Mouse (Mus musculus) gastrocnemius, postnatal 10 days (tissue): ENCODE measurements around the gene Tuba1a. TPM values are rescaled to one million over a fixed set of nuclear protein-coding genes. Genes with fewer than 3 reads are reported as not detected.
"Not testable (repeated sequence)": the region's sequence is repeated elsewhere in the genome, so short reads cannot be mapped to it uniquely, and the experiment has no call there.

ENCODE experiments used
- DNase-seq: peaks from one replicate; pipeline ENCODE4 v3.0.0; 2021; ENCODE audit warnings: mixed read lengths
- total RNA-seq, 2 experiments: library from RNA; stranded (reverse); gene quantifications; 2 replicates each; pipeline ENCODE4 v1.2.3; 2021

Tuba1a gene
- total RNA-seq, 2 experiments from 2014 or later = 171 to 195 TPM

DNA sequence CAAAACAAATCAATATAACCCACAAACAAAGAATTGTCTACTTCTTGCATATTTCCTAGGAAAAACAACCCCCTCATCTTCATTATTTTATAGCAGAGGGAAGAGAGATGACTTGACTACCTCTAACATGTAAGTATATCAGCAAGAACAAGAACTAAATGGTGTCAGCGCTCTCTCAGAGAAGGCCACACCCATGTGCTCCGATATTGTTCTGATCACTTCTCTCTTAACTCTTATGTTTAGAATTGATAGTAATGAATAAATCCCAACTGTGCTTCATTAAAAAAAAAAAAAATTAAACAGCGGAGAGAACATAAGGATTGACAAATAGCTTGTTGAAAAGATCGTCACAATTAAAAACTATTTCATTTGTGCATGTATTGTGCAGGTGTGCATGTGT is 1.8 kb upstream of the Tuba1a start:
- no peak for DNase-seq

DNA sequence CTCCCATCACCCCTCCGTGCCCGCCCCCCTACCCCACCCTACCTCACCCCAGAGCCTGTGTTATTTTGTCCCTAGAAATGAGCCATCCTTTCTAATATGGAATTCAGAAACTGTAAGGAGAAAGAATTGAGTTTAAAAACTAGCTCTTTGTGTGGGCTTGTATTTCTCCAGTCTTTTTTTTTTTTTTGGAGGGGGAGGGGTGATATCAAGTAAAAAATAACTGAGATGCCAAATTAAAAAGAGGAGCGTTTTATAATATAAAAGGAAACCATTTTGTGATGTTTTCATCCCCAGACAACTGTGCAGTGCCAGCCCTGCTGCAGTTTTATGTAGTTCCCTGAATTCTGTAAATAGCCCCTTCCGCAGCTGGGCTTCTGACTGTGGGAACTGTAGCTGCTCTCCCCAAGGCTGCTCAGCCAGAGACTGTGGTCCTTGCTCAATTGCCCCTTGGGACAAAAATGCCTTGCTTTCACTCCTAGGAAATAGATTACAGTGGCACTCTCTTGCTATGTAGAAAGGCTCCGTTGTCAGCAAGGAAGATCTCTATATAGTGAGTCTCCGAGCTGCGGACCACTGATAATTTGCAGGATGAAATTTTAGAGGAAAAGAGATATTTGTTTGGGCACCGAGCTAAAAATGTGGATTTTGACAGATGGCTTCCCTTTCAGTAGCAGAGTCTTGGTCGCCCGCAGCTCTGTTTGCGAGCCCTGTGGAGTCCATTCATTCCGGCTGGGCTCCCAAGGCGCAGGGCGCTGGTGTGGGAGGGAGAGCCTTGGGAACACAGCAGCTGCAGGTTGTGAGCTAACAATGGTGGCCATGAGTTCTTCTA is 1.1 kb upstream of the Tuba1a start:
- peak; percentile 27 for DNase-seq

DNA sequence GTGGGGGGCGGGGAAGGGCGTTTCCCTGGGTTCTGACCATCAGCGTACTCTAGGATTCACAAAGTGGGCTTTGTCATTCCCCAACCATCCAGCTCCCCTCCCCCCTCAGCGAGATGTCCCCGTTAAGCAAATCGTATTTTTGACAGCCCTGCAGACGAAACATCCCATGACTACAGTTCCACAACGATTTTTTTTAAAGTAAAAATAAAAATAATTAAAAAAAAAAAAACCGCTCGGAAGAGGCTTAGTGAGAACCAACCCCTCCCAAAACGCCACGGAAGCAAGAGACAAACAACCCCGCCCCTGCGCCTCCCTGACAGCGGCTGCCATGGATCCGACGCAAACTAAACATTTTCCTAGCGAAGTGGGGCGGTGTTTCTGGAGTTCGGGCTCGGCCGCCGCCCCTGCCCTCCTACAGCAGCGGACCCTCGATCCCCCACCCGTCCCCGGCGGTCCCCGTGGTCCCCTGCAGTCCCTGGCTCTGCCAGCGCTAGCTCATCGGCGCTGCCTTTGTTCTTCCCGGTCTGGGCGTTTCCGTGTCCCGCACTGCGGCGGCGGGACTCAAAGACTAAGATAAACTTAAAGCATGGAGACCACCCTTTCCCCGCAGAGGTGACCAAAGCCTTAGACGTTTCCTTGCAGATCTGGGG is 627 bp downstream of the Tuba1a start:
- DNase-seq = peak; percentile 65

DNA sequence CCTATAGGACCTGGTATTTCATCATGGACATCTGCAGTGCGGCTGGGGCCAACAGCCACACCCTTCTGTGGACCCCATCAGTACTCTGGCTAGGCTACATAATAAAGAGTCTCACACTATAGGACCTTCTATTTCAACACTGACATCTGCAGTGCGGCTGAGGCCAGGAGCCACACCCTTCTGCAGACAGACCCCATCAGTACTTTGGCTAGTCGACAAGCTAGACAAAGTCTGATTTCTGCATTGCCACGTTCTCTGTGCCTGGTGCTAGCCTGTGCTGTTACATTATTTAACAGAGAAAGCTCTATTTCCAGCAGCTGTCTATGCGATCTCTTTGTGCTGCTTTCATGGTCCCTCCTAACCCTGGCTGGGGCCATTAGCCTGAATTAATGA is 1.4 kb downstream of the Tuba1a start:
- no peak for DNase-seq

GRCm38 (mm10) chr15:98951122-98952062 is 2.1 kb downstream of the Tuba1a start:
- not testable (repeated sequence) for DNase-seq

GRCm38 (mm10) chr15:98949607-98949892 is 4.0 kb downstream of the Tuba1a start:
- no peak for DNase-seq

DNA sequence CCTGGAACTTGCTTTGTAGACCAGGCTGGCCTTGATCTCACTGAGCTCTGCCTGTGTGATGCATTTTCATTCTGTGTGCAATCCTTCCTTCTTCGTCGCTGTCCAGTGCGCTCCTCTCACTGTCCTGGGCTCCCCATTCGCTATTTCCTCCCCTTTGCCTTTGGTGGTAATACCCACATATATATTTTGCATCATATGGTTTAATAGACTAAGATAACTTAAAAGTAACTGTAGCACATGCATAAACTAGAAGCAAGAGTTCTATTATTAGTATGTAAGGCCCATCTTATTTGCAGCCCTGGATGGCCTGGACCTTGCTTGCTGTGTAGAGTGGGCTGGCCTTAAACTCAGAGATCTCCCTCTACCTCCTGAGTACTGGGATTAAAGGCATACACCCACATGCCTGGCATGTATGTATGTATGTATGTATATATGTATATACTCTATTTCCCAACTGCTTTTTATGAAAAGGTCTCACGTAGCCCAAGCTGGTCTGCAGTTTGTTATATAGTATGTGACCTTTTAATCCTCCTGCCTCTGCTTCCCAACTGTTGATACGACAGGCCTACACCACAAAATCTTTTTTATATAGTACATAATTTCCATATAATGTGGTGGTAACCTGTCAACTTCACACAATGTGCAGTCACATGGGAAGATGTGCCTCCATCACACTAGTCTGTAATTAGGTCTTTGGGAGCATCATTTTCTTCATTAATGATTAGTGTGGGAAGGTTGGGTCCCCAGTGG is 4.5 kb downstream of the Tuba1a start:
- no peak for DNase-seq

- no peak for DNase-seq
Measured at GRCm38 (mm10) chr15:98948382-98948781, 5.1 kb downstream of the Tuba1a start.

DNA sequence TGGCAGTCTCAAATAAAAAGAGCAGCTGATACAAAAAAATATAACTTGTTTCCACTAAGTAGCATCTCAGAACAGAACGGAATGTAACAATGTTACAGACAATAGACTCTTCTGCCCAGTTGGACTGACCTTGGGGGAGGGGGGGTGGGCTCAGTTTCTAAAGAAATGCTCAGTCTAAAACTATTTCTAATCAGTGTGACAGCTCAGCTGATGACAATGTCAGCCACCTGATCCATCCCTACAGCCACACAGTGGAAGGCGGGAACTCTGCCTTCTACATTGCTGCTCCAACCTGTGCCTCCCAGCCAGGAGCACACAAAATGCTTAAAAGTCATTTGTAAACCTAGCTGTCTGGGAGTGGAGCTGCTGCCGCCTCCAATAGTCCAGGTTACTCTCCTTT is 5.6 kb downstream of the Tuba1a start:
- no peak for DNase-seq

DNA sequence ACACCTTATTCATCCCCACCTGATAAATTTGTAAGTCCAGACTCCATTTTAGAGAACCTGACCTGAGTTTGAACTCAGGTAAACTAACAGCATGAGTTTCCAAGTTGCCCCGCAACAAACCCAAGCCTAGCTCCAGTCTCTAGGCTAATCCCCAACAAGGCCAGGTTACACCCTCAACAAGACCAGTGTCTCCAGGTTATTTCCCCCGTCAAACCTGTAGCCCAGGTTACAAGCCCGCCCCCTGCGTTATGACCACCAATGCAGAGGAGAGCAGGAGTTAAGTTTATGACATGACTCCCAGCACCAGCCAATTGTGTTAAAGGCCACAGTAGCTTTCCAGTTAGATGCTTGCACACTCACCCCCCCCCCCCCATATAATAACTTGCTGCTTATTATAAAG is 10.4 kb downstream of the Tuba1a start:
- DNase-seq = no peak

DNA sequence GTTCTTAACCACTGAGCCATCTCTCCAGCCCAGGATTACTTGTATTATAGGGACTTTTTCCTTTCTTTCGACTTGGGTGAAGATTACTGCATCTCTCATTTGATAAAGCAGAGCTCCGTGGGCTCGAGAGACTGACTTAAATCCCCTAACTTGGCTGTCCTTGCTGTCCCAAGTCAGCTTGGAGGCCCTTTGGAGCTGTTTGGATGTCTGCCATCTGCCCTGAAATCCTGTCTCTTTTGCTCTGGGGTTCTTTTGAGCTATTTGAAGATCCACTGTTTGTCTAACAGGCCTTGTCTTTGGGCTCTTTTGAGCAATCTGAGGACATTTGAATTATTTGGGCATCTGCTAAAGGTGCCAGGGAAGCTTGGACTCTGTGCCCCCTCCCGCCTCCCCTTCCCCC is 11.4 kb downstream of the Tuba1a start:
- no peak for DNase-seq

- no peak for DNase-seq
Measured at GRCm38 (mm10) chr15:98941539-98941938, 12.0 kb downstream of the Tuba1a start.

- no peak for DNase-seq
Measured at GRCm38 (mm10) chr15:98940816-98941215, 12.7 kb downstream of the Tuba1a start.

GRCm38 (mm10) chr15:98934217-98934839 is 19.2 kb downstream of the Tuba1a start, which contains the start of gene Tuba1b:
Gene Tuba1b (minus strand): TSS chr15:98934565.
- DNase-seq = peak; percentile 90

DNA sequence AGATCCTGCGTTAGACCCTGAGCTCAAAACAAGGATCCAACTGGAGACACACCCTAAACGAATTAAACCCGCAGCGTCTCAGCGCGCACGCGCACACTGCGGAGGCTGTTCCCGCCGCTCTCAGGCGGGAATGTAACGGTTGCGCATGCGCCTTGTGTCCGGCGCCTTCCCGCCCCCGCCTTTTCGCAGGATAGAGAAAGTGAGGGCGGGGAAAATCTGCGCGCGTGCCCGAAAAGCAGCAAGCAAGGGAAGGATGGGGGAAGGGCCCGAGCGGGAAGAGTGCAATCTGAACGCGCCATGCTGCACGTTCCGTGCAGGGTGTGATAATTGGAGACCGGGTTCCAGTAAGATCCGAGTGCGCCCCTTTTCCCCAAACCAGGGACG is 19.7 kb downstream of the Tuba1a start:
- DNase-seq = peak; percentile 96

GRCm38 (mm10) chr15:98933004-98933671 is 20.4 kb downstream of the Tuba1a start:
- not testable (repeated sequence) for DNase-seq

DNA sequence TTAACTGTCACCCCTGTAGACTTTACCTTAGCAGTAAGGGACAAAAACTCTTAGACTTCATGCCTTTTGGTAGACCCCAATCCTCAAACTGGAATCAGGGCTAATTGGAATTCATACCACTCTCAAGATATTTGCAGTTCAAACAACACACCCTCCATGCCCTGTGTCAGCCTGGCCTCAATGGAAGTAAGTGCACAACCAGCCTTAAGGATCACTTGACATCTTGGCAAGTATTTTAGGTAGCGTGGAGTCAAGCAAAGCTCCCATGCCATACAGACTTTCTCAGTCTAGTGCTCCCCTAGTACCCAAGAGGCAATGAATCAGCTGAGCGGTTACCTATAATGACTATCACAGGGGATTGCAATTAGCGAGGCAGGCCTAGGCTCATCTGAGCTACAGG is 22.5 kb downstream of the Tuba1a start:
- DNase-seq = no peak

DNA sequence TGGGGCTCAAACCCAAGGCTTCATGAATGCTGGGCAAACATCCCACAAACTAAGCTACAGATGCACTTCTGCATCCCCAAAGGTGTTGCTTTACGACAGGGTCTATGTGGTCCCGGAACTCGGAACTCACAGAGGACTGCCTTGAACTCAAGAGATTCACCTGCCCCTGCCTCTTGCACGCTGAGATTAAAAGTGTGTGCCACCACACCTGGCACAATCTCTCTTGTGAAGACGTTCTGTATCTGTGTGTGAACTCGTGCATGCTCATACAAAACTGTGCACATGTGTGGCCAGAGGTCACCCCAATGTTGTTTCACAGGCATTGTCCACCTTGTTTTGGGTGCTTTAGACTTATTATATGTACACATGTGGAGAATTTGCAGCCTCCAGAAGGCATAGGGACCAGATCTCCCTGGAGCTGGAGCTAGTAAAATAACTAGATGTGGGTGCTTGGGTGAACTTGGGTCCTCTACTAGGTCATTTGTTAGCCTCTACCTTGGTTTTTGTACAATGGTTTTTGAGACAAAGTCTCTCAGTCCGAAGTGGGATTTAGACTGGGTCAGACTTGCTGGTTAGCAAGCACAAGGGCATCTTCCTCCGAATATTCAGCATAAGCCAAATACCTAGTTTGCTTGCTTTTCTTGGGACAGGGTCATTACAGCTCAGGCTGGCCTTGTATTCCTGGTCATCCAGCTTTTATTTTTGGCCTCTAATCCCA is 23.3 kb downstream of the Tuba1a start:
- no peak for DNase-seq

GRCm38 (mm10) chr15:98928598-98929240 is 24.8 kb downstream of the Tuba1a start:
- peak; percentile 53 for DNase-seq

- no peak for DNase-seq
Measured at GRCm38 (mm10) chr15:98927566-98927965, 25.9 kb downstream of the Tuba1a start.
